Mouse (Mus musculus) mouse embryonic stem cell (cell line): ENCODE measurements around the gene Ahsa2.
"Not testable (repeated sequence)": the region's sequence is repeated elsewhere in the genome, so short reads cannot be mapped to it uniquely, and the experiment has no call there.

Experiments
- in situ Hi-C, 2 experiments: fragments of 300-500 bp; cut with MboI; formaldehyde crosslinking; loops; 1 replicate in 1 of 2; 3 replicates in 1 of 2; pipeline ENCODE4 v1.14.3; 2019 to 2020; ENCODE audit warnings: low sequenced_read_pairs in 2 of 2, low pct_unique_long_range_greater_than_20kb in 1 of 2, mixed read lengths in 1 of 2; ENCODE audit not compliant: unreplicated experiment in 1 of 2

The Ahsa2 gene

DNA sequence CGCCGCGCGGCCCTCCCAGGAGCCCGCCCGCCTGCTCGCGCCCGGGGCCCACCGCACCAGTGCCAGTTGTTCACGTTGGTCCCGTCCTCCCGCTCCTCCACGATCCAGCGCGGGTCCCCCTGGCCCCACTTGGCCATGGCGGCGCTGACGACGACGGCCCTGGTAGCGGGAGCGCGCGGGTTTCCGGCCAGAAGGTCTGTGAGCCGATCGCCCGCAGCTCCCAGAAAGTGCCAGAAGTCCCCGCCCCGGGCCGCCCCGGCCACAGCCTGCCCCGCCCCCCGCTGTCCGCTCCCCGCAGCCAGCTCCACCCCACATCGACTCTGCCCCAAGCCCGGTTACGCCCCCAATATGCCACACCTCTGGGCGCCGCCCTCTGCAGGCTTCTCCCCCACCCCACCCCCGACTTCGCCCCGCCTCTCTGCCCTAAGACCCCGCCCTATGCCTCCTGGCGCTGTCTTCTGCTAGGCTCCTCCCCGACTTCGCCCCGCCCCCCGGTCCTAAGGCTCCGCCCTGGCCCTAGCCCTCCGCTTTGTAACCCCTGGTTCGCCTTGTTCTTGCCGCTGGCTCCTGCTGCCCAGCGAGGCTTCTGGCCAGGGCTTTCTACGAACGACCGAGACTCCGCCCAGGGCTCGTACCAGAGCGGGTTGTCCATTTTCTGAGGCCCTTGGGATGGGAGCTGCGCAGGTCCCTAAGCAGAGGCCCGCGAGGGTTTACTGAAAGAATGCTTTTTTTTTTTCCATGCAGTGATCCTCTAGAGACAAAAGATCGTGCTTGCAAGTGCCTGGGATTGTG lies at the start of gene Ahsa2:
Ahsa2 (minus strand) TSS at position 313 of the 792 bp plus-strand sequence.
- in situ Hi-C loops: no loop called here

DNA sequence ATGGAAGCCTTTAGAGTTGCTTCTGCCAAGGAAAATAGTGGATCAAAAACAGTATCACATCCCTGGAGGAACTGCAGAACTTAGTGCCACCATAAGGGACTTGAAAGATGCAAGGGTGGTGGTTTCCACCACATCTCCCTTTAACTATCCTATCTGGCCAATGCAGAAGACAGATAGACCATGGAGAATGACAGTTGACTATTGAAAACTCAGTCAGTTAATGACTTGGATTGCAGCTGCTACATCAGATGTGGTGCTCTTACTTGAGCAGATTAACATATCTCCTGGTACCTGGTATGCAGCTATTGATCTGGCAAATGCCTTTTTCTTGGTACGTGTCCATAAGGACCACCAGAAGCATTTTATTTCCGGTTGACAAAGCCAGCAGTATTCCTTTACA lies 39.6 kb upstream of the Ahsa2 start:
- in situ Hi-C loops: no loop called here

DNA sequence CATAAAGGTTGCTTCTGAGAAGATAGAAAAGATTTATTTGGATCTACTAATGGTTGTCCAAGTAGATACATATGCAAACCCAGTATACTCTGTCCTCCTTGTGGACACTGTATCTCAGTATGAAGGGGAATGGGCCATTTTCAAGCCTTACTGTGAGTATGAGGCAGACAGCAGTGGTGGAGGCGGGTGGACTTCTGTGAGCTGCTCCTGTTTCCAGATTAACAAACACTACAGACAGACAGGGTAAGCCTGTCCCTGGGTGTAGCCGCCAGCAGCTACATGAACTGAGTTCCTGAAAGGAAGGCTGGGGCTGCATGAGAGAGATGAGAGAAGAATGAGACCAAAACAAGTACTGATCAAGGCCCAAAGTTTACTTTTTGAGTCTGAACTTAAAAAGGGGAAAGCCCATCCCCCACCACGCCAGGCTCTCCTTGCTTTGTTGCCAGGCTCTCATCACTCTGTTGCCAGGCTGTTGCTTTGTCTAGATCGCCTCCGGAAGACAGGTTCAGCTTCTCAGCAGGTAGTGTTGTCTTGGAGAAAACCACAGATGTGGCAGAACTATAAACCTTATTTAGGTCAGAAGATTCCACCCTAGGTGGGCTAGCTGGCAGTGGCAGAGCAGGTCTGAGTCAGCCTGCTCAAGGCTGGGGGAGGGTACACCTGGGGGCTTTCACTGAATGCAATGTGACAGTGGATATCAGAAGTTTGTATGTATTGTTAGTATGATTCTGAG lies 22.8 kb upstream of the Ahsa2 start, which contains the start of gene 1700093K21Rik:
1700093K21Rik (minus strand) TSS at position 683 of the 733 bp plus-strand sequence.
- in situ Hi-C loops: loop anchor here in 1 of 2 experiments (25.0 kb wide), 1 partner anchor 358 kb away; no protein-coding TSS in a partner anchor

DNA sequence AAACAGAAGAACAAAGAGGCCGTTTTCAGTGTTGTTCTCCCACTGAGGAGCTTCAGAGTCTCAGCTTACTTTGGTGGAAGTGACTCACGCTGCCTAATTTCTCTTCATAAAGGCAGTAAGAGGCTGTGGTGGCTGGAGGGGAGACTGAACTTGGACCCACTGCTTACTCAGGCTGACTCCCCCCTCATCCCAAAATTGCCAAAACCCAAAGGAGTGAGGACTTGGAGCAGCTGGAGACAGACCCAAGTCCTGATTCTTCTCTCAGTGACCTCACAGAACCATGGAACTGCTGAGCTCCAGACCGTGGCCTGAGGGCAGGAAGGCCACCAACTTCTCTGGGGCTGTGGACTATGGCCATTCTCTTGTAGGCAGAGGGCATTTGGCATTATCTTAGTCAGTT lies 21.2 kb upstream of the Ahsa2 start:
- in situ Hi-C loops: loop anchor here in 1 of 2 experiments (25.0 kb wide), 1 partner anchor 357 kb away; no protein-coding TSS in a partner anchor

DNA sequence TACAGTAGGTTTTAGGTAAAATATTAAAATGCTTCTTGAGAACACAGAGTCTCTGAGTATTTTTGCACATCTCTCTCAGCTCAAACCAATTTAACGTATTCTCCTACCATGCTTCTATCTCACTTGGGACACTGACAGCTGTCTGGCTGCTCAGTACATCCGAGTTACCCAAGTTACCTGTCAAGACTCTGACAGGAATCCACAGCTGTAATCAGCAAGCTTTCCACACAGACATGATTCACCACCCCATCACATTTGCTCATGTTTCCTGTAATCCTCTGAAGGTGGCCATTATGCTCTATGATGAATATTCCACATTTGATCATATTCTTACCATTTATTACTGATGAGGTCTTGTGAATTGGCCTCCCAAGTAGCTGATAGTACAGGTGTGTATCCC lies 17.5 kb upstream of the Ahsa2 start:
- in situ Hi-C loops: loop anchor here in 1 of 2 experiments (25.0 kb wide), 1 partner anchor 353 kb away; no protein-coding TSS in a partner anchor

DNA sequence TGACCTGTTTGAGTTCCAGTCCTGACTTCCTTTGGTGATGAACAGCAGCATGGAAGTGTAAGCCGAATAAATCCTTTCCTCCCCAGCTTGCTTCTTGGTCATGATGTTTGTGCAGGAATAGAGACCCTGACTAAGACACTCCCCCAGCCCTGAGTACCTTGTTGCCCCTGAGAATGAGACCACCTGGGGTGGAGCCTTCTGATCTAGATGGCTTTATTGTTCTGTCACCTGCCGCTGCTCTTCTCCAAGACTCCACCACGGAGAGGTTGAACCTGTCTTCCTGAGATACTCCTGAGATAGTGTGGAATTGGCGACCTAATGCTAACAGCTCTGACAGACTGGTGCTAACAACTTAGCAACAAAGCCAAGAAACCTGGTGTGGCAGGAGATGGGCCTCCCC lies 17.0 kb upstream of the Ahsa2 start:
- in situ Hi-C loops: loop anchor here in 1 of 2 experiments (25.0 kb wide), 1 partner anchor 352 kb away; no protein-coding TSS in a partner anchor

DNA sequence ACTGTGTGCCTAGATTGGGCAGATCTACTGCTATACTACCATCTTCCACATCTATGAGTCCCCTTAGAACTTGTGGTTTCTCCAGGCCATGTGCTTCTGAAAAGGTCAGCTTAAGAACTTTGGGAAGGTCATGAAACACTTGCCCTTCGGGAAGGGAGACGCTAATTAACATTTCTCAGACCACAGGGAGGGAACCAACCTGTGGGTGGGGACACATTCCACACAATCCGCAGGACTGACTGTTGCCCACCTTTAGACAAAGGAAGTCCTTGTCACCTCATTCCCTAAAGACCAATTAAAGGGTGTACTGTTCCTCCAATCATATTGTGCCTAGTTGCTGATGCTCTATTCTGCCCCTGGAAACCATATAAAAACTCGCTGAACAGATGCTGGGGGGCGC lies 7.0 kb upstream of the Ahsa2 start:
- in situ Hi-C loops: loop anchor here in 1 of 2 experiments (25.0 kb wide), 1 partner anchor 342 kb away; no protein-coding TSS in a partner anchor

DNA sequence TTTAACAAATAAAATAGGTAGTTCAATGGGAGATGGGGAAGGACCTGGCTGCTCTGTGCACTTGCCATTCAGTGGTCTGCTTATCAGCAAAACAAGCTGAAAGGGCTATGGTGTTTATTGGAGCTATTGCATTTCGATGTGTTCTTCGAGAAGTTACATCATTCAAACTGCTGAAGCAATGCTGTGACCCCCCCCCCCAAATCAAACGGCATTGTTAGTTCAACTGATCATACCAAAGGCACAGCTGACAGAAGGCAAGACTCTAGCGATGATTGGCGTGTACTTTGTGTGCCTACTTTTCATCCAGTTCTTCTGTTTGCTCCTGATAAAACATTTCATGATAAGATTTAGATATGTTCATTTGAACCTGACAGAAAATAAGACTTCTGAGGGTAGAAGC lies 779 bp upstream of the Ahsa2 start:
- in situ Hi-C loops: no loop called here

DNA sequence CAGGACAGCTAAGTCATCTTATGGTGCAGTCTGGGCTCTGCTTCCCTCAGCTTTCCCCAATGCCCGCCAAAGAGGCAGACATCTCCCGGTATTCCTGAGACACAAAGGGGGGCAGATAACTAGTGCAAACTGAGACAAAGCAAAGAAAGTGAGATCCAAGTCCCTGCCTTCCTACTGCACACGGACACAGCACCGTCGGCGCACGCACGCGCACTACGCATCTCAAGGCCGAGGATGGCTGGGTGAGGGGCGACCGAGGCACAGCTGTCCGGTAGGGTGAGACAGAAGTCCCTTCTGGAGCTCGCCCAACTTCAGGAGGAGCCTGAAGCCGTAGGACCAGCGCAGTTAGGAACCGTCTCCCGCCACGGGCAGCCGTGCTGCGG lies 504 bp downstream of the Ahsa2 start:
- in situ Hi-C loops: no loop called here

DNA sequence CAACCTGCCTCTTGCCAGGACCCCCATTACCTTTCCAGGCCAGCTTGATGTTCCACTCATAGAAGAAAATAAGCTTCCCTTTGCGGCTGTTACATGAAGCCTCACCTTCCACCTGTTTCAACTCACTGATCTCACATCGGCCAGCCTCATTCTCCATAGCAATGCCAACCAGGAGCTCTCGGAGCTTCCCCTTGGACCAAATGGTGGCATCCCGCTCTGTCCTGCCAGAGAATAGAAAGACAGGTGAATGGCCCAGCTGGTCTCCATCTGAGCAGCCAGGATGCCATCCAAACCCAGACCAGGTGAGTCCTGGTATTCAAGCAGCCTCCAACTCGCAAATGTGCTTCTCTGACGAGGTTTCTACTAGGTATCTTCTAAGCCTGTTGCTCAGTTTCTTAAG lies 1.2 kb downstream of the Ahsa2 start:
- in situ Hi-C loops: no loop called here

DNA sequence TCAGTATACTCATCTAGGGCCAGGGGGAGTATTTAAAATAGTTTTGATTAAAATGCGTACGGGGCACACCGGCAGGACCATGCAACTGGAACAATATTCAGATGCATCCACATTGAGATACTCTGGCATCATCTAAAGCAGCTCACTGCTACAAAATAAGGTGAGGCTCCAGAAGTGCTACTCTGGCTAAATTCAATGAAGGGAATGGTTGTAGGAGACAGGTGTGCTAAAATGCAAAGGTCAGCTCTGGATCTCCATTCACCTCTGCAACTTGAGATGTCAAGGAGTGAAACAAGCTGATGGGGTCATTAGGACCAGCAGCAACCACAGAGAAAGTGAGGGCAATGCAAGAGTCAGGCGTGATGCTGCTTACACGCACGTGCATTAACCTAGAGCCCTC lies 2.6 kb downstream of the Ahsa2 start:
- in situ Hi-C loops: no loop called here

DNA sequence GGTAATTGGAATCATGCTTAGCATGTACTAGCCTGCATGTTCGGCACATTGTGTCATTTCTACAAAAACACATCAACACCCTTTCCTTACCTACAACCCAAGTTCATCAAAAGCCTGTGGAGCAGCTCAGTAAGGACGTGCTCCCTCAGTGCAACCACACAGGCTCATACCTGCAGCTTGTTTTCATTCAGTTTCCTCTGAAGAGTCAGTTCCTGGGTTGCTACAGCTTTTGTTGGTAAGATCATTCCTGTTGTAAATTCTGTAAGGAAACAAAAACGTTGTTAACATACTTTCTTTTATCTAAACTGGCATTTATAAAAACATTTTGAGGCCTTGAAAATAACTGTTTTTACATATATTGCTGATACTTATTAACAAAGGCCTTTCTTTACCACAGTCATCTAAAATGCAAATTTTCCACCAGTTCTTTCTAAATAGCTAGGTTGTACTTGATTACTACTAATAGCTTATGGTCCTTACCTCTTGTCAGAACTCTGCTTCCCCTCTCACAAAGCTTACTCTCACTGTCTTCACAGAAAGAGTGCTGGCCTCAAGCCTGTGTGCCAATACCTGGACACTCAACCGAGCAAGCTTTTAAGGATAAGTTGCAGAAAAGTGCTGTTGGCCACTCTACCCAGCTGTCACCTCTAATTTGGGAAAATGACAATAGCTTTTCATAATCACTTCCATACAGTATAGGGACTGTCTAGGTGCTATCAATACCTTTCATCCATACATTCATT lies 5.6 kb downstream of the Ahsa2 start:
- in situ Hi-C loops: no loop called here

DNA sequence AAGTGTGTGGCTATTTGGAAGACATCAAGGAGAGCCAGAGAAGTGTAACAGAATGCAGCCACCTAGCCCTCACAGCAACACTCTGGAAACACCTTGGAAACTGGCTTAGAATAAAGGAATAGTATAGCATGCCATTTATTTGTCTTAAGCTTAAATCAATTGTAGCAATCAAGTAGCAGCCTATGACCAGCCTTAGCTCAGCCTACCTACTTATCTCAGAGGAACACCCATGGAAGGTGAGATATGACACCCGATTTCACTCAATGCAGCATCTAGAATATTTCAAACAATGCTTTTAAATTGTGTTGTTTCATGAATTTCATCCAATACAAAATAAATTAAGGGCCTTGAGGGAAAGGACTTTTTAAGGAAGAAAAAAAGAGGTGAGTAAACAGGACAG lies 7.9 kb downstream of the Ahsa2 start:
- in situ Hi-C loops: loop anchor here in 1 of 2 experiments (10.0 kb wide), 1 partner anchor 495 kb away; the partner anchor contains the start of gene Cct4

DNA sequence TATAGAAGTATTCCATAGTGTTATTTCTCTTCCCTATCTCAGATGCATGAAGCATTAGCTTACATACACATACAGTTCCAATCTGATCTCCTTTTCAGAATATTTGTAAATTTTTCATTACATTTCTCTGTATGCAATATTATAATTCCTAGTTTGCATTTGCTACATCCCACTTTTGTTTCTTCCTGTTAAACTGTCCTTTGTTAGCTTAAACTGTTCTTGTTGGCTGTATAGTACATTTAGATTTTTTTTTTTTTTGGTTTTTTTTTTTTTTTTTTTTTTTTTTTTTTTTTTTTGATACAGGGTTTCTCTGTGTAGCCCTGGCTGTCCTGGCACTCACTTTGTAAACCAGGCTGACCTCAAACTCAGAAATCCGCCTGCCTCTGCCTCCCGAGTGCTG lies 32.0 kb downstream of the Ahsa2 start:
- in situ Hi-C loops: not testable (repeated sequence)
